Mouse (Mus musculus): ENCODE measurements at regions not wholly inside any gene's neighbourhood (a gene's known extent, or its start where the extent isn't known, plus 50 kb on each side); places are given as distances from the start of the nearest gene placed in this dataset.

DNA sequence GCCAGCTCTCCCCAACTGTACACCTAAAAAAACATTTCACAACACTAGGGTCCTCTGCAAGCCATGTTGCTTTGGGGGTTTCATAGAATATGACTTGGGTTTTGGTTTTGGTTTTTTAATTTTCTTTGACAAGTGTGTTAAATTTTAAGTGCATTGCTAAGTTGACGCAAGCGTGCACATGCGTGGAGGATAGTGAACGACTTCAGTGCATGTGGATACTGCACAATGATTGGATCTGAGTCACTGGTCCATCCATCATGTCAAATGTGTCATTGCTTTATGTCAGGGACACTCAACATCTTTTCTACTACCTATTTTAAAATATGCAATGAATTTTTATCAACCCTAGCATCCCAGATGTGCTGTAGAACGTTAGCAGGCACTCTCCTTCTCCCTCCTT is 134.5 kb upstream of the Pum3 start:
- TF ChIP-seq CTCF (conservative IDR thresholded peaks at IDR 0.05; ENCODE audit: low read length), result no peak
- TF ChIP-seq NANOG (IDR thresholded peaks at IDR 0.05; ENCODE audit: borderline replicate concordance, low read length), result no peak
